Mouse (Mus musculus) neural tube, embryonic 15.5 days (tissue): ENCODE results near the gene Coil. TPM values are rescaled to one million over a fixed set of nuclear protein-coding genes. Genes with fewer than 3 reads are reported as not detected.

Experiments used
- ATAC-seq: fragments of 200-750 bp; cut with Nextera tagmentation; 2 replicates; pipeline ENCODE4 v1.8.0; 2017; ENCODE audit warnings: mild to moderate bottlenecking, moderate TSS enrichment, moderate library complexity; ENCODE audit not compliant: low FRiP score
- H3K27ac ChIP-seq: fragments of 300-500 bp; sonication (generic); replicated peaks from 2 replicates; pipeline ENCODE4 v1.5.1; 2015; ENCODE audit warnings: mild to moderate bottlenecking, inconsistent platforms
- H3K27me3 ChIP-seq: fragments of 300-500 bp; sonication (generic); replicated peaks from 2 replicates; pipeline ENCODE4 v1.6.1; 2015; ENCODE audit warnings: inconsistent platforms
- H3K36me3 ChIP-seq: fragments of 300-500 bp; sonication (generic); 2 replicates; pipeline ENCODE4 v1.6.1; 2015; ENCODE audit warnings: inconsistent platforms
- H3K4me1 ChIP-seq: fragments of 300-500 bp; sonication (generic); 2 replicates; pipeline ENCODE4 v1.6.1; 2015; ENCODE audit warnings: inconsistent platforms
- H3K4me2 ChIP-seq: fragments of 300-500 bp; sonication (generic); 2 replicates; pipeline ENCODE4 v1.6.1; 2015; ENCODE audit warnings: inconsistent platforms, mild to moderate bottlenecking, moderate library complexity
- H3K4me3 ChIP-seq: fragments of 300-500 bp; sonication (generic); replicated peaks from 2 replicates; pipeline ENCODE4 v1.5.1; 2015; ENCODE audit warnings: mild to moderate bottlenecking, inconsistent platforms
- H3K9ac ChIP-seq: fragments of 300-500 bp; sonication (generic); replicated peaks from 2 replicates; pipeline ENCODE4 v1.6.1; 2015; ENCODE audit warnings: mild to moderate bottlenecking, inconsistent platforms
- H3K9me3 ChIP-seq: fragments of 300-500 bp; sonication (generic); replicated peaks from 2 replicates; pipeline ENCODE4 v1.6.1; 2016; ENCODE audit warnings: inconsistent platforms
- WGBS: fragments of 180-500 bp; shearing (Covaris S2); methylation state at CpG from one replicate; pipeline ENCODE4 v1.1.7; 2015; ENCODE audit warnings: mixed read lengths; 5-methylcytosine and 5-hydroxymethylcytosine counted together
- polyA plus RNA-seq: library from polyadenylated mRNA; unstranded; fragments of >200 nt; fragmentation: Nextera tagmentation; extraction: Ambion mirVana; gene quantifications from 2 replicates; pipeline ENCODE4 v1.2.1, GENCODE M21; 2015

Coil gene
- 26.0 and 28.5 TPM in 2 replicates for polyA plus RNA-seq

- Histone ChIP-seq H3K4me1 (peaks cover 10% of the 10 kb centered on the region), H3K4me3 (no peak within 1 kb of the TSS), H3K27ac (no peak within 1 kb of the TSS), H3K9me3 (no peaks in the 10 kb centered on the region), H3K9ac (no peak within 1 kb of the TSS), H3K36me3 (no peaks in the 10 kb centered on the region), H3K27me3 (0 out of 2 replicates have a peak, but pooled peaks cover 3% of the 10 kb centered on the region), H3K4me2 (no peak within 1 kb of the TSS)
- 37% methylated on average over 2 of the region's 2 CpGs for WGBS
- ATAC-seq = no peak
These were observed at the start of gene Coil for GRCm38 (mm10) chr11:88970202-88970732. Gene Coil (plus strand): TSS chr11:88970252.

- Histone ChIP-seq H3K27ac (no peak overlapping the region), H3K36me3 (peaks cover 22% of the 10 kb centered on the region), H3K9ac (no peak overlapping the region), H3K4me1 (no peaks in the 10 kb centered on the region), H3K4me3 (no peak overlapping the region), H3K9me3 (no peaks in the 10 kb centered on the region), H3K4me2 (no peak overlapping the region), H3K27me3 (no peaks in the 10 kb centered on the region)
- no peak for ATAC-seq
- 94% methylated on average over 5 of the region's 5 CpGs for WGBS
These were observed 43.5 kb upstream of the Coil start for GRCm38 (mm10) chr11:88926566-88926965.

GRCm38 (mm10) chr11:88931692-88932530, 38.1 kb upstream of the Coil start:
- Histone ChIP-seq H3K4me3 (no peak overlapping the region), H3K4me1 (no peaks in the 10 kb centered on the region), H3K9me3 (no peaks in the 10 kb centered on the region), H3K27me3 (no peaks in the 10 kb centered on the region), H3K4me2 (no peak overlapping the region), H3K9ac (no peak overlapping the region), H3K36me3 (peaks cover 26% of the 10 kb centered on the region), H3K27ac (no peak overlapping the region)
- ATAC-seq = no peak
- WGBS = 74% methylated on average over 14 of the region's 14 CpGs

GRCm38 (mm10) chr11:88933030-88933429, 37.0 kb upstream of the Coil start:
- Histone ChIP-seq H3K27ac (no peak overlapping the region), H3K9ac (no peak overlapping the region), H3K4me1 (no peaks in the 10 kb centered on the region), H3K27me3 (no peaks in the 10 kb centered on the region), H3K36me3 (peaks cover 26% of the 10 kb centered on the region), H3K9me3 (no peaks in the 10 kb centered on the region), H3K4me3 (no peak overlapping the region), H3K4me2 (no peak overlapping the region)
- ATAC-seq = no peak
- 95% methylated on average over 9 of the region's 9 CpGs for WGBS

DNA sequence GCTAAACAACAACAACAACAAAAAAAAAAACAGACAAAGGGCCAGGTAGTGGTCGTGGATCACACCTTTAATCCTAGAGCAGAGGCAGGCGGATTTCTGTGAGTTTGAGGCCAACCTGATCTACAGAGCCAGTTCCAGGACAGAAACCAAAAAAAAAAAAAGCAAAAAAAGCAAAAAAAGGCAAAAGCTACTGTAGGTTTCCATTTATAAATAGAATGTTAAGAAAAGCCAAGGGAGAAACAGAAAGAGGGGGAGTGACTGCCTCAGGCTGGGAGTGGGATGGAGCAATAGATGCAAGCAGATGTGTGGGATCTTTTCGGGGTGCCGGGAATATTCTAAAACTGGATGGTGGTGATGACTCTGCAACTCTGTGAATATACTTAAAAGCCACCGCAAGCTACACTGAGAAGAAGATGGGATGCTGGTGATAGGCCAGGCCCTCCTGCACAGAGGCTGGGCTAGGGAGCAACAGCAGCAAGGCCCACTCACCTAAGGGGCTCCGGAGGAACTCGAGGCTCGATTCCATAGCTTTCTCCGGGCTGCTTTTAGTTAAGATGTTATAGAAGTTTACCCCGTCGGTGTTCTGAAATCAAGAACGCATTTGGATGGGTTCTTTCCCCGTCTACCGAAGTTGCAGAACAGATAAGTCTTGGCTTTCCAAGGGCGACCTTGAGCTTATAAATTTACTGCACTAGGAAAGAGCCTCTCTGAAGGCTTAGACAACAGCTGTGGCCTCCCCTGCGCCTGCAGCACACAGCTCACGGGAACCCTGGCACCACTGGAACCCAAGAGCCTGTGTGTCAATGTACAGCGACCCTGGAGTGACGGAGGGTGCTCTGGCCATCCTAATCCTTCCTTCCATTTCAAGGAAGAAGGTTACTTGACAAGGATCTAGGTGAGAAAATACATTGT, 35.7 kb upstream of the Coil start:
- Histone ChIP-seq H3K4me3 (no peak overlapping the region), H3K27me3 (no peaks in the 10 kb centered on the region)

DNA sequence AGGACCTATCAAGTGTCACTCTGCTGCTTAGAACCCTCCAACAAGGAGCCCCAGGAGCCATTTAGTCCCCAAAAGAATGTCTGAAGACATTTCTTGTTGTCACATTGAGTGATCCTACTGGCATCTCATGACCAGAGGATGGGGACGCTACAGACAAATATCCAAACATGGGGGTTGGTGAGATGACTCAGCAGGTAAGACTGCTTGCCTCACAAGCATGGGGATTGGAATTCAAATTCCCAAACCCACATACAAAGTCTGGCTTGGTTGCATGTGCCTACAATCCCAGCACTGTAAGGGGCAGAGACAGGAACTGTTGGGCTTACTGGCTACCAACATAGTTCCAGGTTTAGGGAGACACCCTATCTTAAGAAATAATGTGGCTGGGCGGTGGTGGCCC, 32.2 kb upstream of the Coil start:
- ATAC-seq = no peak

More for the DNA sequence above, 35.7 kb upstream of the Coil start:
- H3K4me1 ChIP-seq = no peaks in the 10 kb centered on the region
- H3K4me2 ChIP-seq = no peak overlapping the region
- no peaks in the 10 kb centered on the region for H3K9me3 ChIP-seq
- H3K36me3 ChIP-seq = peaks cover 23% of the 10 kb centered on the region
- H3K9ac ChIP-seq = no peak overlapping the region
- 94% methylated on average over 19 of the region's 19 CpGs for WGBS
- no peak for ATAC-seq
- H3K27ac ChIP-seq = no peak overlapping the region

DNA sequence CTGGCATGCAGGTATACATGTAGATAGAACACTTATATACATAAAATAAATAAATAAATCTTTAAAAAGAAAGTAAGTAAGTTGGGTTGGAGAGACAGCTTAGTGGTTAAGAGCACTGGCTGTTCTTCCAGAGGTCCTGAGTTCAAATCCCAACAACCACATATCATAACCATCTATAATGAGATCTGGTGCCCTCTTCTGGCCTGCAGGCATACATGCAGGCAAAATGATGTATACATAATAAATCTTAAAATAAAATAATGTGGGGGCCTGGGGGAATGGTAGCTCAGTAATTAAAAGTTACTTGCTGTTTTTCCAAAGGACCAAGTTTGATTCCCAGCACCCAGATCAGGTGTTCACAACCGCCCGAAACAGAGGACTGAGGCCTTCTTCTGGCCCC, 31.3 kb upstream of the Coil start:
- Histone ChIP-seq H3K4me3 (no peak overlapping the region), H3K36me3 (peaks cover 26% of the 10 kb centered on the region), H3K27me3 (no peaks in the 10 kb centered on the region), H3K4me2 (no peak overlapping the region), H3K4me1 (no peaks in the 10 kb centered on the region), H3K9me3 (no peaks in the 10 kb centered on the region), H3K9ac (no peak overlapping the region), H3K27ac (no peak overlapping the region)
- no peak for ATAC-seq
- 98% methylated on average over 2 of the region's 2 CpGs for WGBS

More for the DNA sequence above, 32.2 kb upstream of the Coil start:
- Histone ChIP-seq H3K27ac (no peak overlapping the region), H3K4me2 (no peak overlapping the region), H3K4me1 (no peaks in the 10 kb centered on the region), H3K27me3 (no peaks in the 10 kb centered on the region), H3K9me3 (no peaks in the 10 kb centered on the region), H3K9ac (no peak overlapping the region), H3K4me3 (no peak overlapping the region), H3K36me3 (peaks cover 27% of the 10 kb centered on the region)
- 98% methylated on average over 2 of the region's 2 CpGs for WGBS

DNA sequence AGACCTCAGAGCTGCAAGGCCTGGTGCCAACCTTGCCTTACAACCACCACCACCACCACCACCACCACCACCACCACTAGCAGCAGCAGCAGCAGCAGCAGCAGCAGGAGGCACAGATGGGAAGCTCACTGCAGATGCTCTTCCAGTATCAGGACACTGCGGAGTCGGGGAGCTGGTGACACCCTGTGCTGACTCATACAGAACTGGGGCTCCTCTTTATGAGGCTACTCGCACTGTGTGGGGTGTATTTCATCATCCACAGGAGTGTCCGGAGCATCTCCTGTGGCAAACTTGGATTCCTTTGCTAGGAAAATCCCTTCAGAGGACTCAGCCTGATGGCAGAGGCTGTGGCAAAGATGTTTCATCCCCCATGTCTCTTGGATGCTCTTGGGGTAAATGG, 30.4 kb upstream of the Coil start:
- Histone ChIP-seq H3K4me2 (no peak overlapping the region), H3K27me3 (no peaks in the 10 kb centered on the region), H3K27ac (no peak overlapping the region), H3K36me3 (peaks cover 26% of the 10 kb centered on the region), H3K9ac (no peak overlapping the region), H3K4me1 (no peaks in the 10 kb centered on the region), H3K4me3 (no peak overlapping the region), H3K9me3 (no peaks in the 10 kb centered on the region)
- no peak for ATAC-seq
- WGBS = 93% methylated on average over 4 of the region's 4 CpGs

- 84% methylated on average over 12 of the region's 12 CpGs for WGBS
These were observed 28.6 kb upstream of the Coil start for GRCm38 (mm10) chr11:88941489-88941888.

GRCm38 (mm10) chr11:88945971-88946585, 24.0 kb upstream of the Coil start:
- Histone ChIP-seq H3K27me3 (no peaks in the 10 kb centered on the region), H3K27ac (no peak overlapping the region), H3K36me3 (peaks cover 20% of the 10 kb centered on the region), H3K4me2 (no peak overlapping the region), H3K9me3 (no peaks in the 10 kb centered on the region), H3K4me1 (0 out of 2 replicates have a peak, but pooled peaks cover 2% of the 10 kb centered on the region), H3K4me3 (no peak overlapping the region), H3K9ac (no peak overlapping the region)
- 91% methylated on average over 6 of the region's 8 CpGs for WGBS
- ATAC-seq = no peak

More at GRCm38 (mm10) chr11:88941489-88941888, 28.6 kb upstream of the Coil start:
- Histone ChIP-seq H3K27ac (no peak overlapping the region), H3K4me2 (no peak overlapping the region), H3K9ac (no peak overlapping the region), H3K27me3 (no peaks in the 10 kb centered on the region), H3K36me3 (peaks cover 22% of the 10 kb centered on the region), H3K9me3 (no peaks in the 10 kb centered on the region), H3K4me1 (no peaks in the 10 kb centered on the region), H3K4me3 (no peak overlapping the region)
- no peak for ATAC-seq

- H3K27me3 ChIP-seq = no peaks in the 10 kb centered on the region
These were observed 21.2 kb upstream of the Coil start for GRCm38 (mm10) chr11:88948896-88949295.

More at GRCm38 (mm10) chr11:88948896-88949295, 21.2 kb upstream of the Coil start:
- Histone ChIP-seq H3K9me3 (no peaks in the 10 kb centered on the region), H3K4me3 (no peak overlapping the region), H3K4me1 (0 out of 2 replicates have a peak, but pooled peaks cover 4% of the 10 kb centered on the region), H3K4me2 (no peak overlapping the region), H3K9ac (no peak overlapping the region), H3K27ac (no peak overlapping the region), H3K36me3 (peaks cover 15% of the 10 kb centered on the region)
- 86% methylated on average over 8 of the region's 8 CpGs for WGBS
- no peak for ATAC-seq
